Mouse (Mus musculus): ENCODE data around the gene Arhgap22. TPM values are rescaled to one million over a fixed set of nuclear protein-coding genes. Genes with fewer than 3 reads are reported as not detected.

The Arhgap22 gene
- total RNA-seq, 1 experiment = 5.7 TPM

DNA sequence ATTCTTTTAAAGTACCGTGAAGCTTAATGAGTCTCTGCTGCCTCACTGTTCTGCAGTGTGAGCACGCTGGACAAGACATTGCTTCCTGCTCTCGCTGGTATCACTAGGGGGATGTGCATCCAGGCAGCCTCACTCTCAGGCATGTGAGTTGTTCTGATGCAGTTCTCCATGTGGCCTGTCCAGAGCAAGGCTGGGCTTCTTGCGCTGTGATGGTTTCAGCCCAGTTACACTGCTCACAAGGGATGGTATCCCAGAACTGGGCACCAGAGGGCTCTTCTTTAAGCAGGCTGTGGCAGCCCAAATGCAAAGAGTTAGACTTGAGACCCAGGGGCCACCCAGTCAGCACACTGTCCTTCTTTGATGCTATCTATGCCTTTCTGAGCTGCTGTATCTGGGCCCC lies 101.9 kb downstream of the Arhgap22 start:
- in situ Hi-C loops (cut with MboI; ENCODE audit: low sequenced_read_pairs in 2 of 2, unreplicated experiment in 2 of 2) = no loop called here
- H3K27ac ChIP-seq (ENCODE audit: insufficient read depth, low read depth, low read length, poor library complexity, severe bottlenecking) = no peak overlapping the region
- H3K36me3 ChIP-seq (ENCODE audit: control insufficient read depth, insufficient read depth, low read length, poor library complexity, severe bottlenecking) = no peaks in the 10 kb centered on the region
- H3K9ac ChIP-seq (ENCODE audit: insufficient read depth, low read depth, low read length, poor library complexity, severe bottlenecking) = no peak overlapping the region
- peaks cover 0 to 3% of the 10 kb centered on the region in 2 experiments; a peak in 2 of 4 replicates for H3K4me1 ChIP-seq (ENCODE audit: control insufficient read depth in 2 of 2, insufficient read depth in 2 of 2, low read length in 2 of 2, poor library complexity in 1 of 2)
- TF ChIP-seq ZC3H11A (IDR thresholded peaks at IDR 0.05; ENCODE audit: borderline replicate concordance, low read depth, low read length) (no peak), CHD2 (IDR thresholded peaks at IDR 0.05; ENCODE audit: low read depth, low read length) (no peak), ZNF384 (IDR thresholded peaks at IDR 0.05; ENCODE audit: low read depth, low read length) (no peak), HCFC1 (IDR thresholded peaks at IDR 0.05; ENCODE audit: borderline replicate concordance, insufficient read depth, low read length) (no peak), MAFK (IDR thresholded peaks at IDR 0.05; ENCODE audit: insufficient read depth, low read depth, low read length) (no peak)
- no peak overlapping the region for H3K4me3 ChIP-seq (ENCODE audit: insufficient read depth in 1 of 2, low read depth in 1 of 2, low read length in 2 of 2, poor library complexity in 1 of 2, severe bottlenecking in 1 of 2)
- no peak for DNase-seq (ENCODE audit: low read depth, low spot score)
- no peaks in the 10 kb centered on the region for H3K9me3 ChIP-seq (ENCODE audit: control insufficient read depth, insufficient read depth, low read depth, low read length)

DNA sequence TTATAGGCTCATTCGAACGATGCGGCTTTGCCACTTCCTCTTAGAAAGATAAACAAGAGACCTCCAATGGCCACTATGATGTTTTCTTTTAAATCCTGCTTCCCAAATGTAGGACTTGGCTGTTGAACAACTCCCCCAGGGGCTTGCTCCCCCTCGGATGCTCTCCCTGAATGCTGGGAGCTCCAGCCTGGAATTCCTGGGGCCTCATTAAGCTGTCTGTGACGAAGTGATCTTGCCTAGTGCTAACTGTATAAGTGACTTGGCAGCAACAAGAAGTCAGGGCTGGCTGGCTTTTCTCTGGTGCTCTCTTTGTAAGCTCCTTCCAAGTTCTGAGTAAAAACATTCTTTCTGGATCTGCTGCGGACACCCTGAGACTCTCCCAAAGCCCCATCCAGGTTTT lies 104.1 kb downstream of the Arhgap22 start:
- no peak overlapping the region for H3K9ac ChIP-seq (ENCODE audit: insufficient read depth, low read depth, low read length, poor library complexity, severe bottlenecking)
- no peak overlapping the region for H3K4me3 ChIP-seq (ENCODE audit: insufficient read depth in 1 of 2, low read depth in 1 of 2, low read length in 2 of 2, poor library complexity in 1 of 2, severe bottlenecking in 1 of 2)
- H3K4me1 ChIP-seq (ENCODE audit: control insufficient read depth in 2 of 2, insufficient read depth in 2 of 2, low read length in 2 of 2, poor library complexity in 1 of 2) = peaks cover under 1 to 12% of the 10 kb centered on the region in 2 experiments
- in situ Hi-C loops (cut with MboI; ENCODE audit: low sequenced_read_pairs in 2 of 2, unreplicated experiment in 2 of 2) = no loop called here
- DNase-seq (ENCODE audit: low read depth, low spot score) = no peak
- no peaks in the 10 kb centered on the region for H3K9me3 ChIP-seq (ENCODE audit: control insufficient read depth, insufficient read depth, low read depth, low read length)
- no peaks in the 10 kb centered on the region for H3K36me3 ChIP-seq (ENCODE audit: control insufficient read depth, insufficient read depth, low read length, poor library complexity, severe bottlenecking)
- TF ChIP-seq MAFK (IDR thresholded peaks at IDR 0.05; ENCODE audit: insufficient read depth, low read depth, low read length) (no peak), ZC3H11A (IDR thresholded peaks at IDR 0.05; ENCODE audit: borderline replicate concordance, low read depth, low read length) (no peak), HCFC1 (IDR thresholded peaks at IDR 0.05; ENCODE audit: borderline replicate concordance, insufficient read depth, low read length) (no peak), CHD2 (IDR thresholded peaks at IDR 0.05; ENCODE audit: low read depth, low read length) (no peak), ZNF384 (IDR thresholded peaks at IDR 0.05; ENCODE audit: low read depth, low read length) (no peak)
- no peak overlapping the region for H3K27ac ChIP-seq (ENCODE audit: insufficient read depth, low read depth, low read length, poor library complexity, severe bottlenecking)

DNA sequence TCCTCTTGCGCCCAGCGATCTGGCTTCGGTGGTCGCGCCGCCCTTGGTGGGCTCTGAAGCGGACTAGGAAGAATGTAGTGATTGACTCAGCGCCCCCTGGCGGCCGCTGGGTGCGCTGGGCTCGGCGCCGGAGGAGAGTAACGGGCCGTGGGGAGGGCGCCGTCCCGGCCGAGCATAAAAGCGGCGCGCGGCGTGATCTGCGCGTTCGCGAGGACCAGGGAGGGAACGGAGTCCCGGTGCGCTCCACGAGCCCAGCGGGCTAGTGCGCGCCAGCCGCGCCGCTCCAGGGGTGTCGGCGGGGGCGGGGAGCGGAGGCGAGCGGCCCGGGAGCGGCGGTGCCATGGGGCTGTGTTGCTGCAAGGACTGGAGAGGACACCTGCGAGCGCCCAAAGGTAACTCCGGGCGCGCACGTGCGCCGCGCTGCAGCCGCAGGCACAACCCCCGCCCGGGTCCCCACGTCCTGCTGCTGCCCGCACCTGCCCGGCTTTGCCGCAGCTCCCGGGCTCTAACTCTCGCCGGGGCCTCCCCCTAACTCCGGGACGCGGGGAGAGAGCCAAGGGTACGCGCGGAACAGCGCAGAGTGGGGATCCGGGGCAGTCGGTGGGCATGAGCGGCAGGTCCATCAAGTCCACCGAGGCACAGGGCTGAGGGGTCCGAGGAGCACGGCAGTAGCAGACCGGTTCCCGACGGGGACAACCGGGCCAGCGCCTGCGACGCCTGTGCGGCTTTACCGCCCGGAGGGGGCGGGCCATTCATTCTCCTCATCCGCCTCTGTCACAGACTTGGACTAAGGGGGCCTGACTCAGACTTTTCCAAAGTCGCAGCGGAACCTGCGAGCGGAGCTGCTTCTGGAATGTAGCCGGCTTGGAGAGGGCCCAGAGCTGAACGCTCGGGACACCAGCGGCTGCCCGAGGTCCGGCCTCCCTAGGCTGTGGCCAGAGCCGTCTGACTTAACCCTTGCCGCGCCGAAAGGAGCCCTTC lies 106.0 kb downstream of the Arhgap22 start:
- H3K27ac ChIP-seq (ENCODE audit: insufficient read depth, low read depth, low read length, poor library complexity, severe bottlenecking) = no peak overlapping the region
- in situ Hi-C loops (cut with MboI; ENCODE audit: low sequenced_read_pairs in 2 of 2, unreplicated experiment in 2 of 2) = no loop called here
- peak overlapping the region; percentile 75 to 97 for H3K4me3 ChIP-seq (ENCODE audit: insufficient read depth in 1 of 2, low read depth in 1 of 2, low read length in 2 of 2, poor library complexity in 1 of 2, severe bottlenecking in 1 of 2)
- no peaks in the 10 kb centered on the region for H3K9me3 ChIP-seq (ENCODE audit: control insufficient read depth, insufficient read depth, low read depth, low read length)
- H3K4me1 ChIP-seq (ENCODE audit: control insufficient read depth in 2 of 2, insufficient read depth in 2 of 2, low read length in 2 of 2, poor library complexity in 1 of 2) = peaks cover 2 to 21% of the 10 kb centered on the region in 2 experiments
- peak; percentile 69 for DNase-seq (ENCODE audit: low read depth, low spot score)
- peak overlapping the region; percentile 69 for H3K9ac ChIP-seq (ENCODE audit: insufficient read depth, low read depth, low read length, poor library complexity, severe bottlenecking)
- TF ChIP-seq ZC3H11A (IDR thresholded peaks at IDR 0.05; ENCODE audit: borderline replicate concordance, low read depth, low read length) (no peak), HCFC1 (IDR thresholded peaks at IDR 0.05; ENCODE audit: borderline replicate concordance, insufficient read depth, low read length) (no peak), CHD2 (IDR thresholded peaks at IDR 0.05; ENCODE audit: low read depth, low read length) (no peak), MAFK (IDR thresholded peaks at IDR 0.05; ENCODE audit: insufficient read depth, low read depth, low read length) (no peak), ZNF384 (IDR thresholded peaks at IDR 0.05; ENCODE audit: low read depth, low read length) (no peak)
- no peaks in the 10 kb centered on the region for H3K36me3 ChIP-seq (ENCODE audit: control insufficient read depth, insufficient read depth, low read length, poor library complexity, severe bottlenecking)

DNA sequence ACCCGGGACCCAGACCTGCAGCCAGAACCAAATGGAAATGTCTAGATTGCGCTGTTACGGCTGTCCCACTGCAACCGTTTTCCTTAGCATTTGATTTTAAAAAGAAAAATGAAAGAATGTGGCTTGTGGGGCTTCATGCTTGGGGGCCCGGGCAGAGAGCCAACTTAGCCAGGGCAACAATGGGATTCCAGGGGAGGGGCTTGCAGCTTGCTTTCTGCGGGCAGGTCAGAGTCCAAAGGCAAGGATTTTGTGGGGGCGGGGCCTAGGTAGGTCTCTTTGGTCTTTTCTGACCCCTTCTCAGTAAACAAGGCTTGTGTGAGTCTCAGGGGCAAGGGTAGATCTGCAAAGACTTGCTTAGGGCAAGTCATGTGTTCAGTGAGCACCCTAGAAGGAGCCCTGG lies 107.0 kb downstream of the Arhgap22 start:
- Histone ChIP-seq H3K9ac (ENCODE audit: insufficient read depth, low read depth, low read length, poor library complexity, severe bottlenecking) (peak overlapping the region; percentile 69; the same call in 1 of the 2 replicates), H3K27ac (ENCODE audit: insufficient read depth, low read depth, low read length, poor library complexity, severe bottlenecking) (no peak overlapping the region), H3K4me3 (ENCODE audit: insufficient read depth in 1 of 2, low read depth in 1 of 2, low read length in 2 of 2, poor library complexity in 1 of 2, severe bottlenecking in 1 of 2) (peak overlapping the region; percentile 75 to 97), H3K36me3 (ENCODE audit: control insufficient read depth, insufficient read depth, low read length, poor library complexity, severe bottlenecking) (no peaks in the 10 kb centered on the region), H3K9me3 (ENCODE audit: control insufficient read depth, insufficient read depth, low read depth, low read length) (no peaks in the 10 kb centered on the region), H3K4me1 (ENCODE audit: control insufficient read depth in 2 of 2, insufficient read depth in 2 of 2, low read length in 2 of 2, poor library complexity in 1 of 2) (peaks cover 2 to 21% of the 10 kb centered on the region in 2 experiments)
- DNase-seq (ENCODE audit: low read depth, low spot score) = peak; percentile 41
- TF ChIP-seq ZC3H11A (IDR thresholded peaks at IDR 0.05; ENCODE audit: borderline replicate concordance, low read depth, low read length) = no peak
- no peak for TF ChIP-seq ZNF384 (IDR thresholded peaks at IDR 0.05; ENCODE audit: low read depth, low read length)
- no peak for TF ChIP-seq HCFC1 (IDR thresholded peaks at IDR 0.05; ENCODE audit: borderline replicate concordance, insufficient read depth, low read length)
- no peak for TF ChIP-seq CHD2 (IDR thresholded peaks at IDR 0.05; ENCODE audit: low read depth, low read length)
- TF ChIP-seq MAFK (IDR thresholded peaks at IDR 0.05; ENCODE audit: insufficient read depth, low read depth, low read length) = no peak
- in situ Hi-C loops (cut with MboI; ENCODE audit: low sequenced_read_pairs in 2 of 2, unreplicated experiment in 2 of 2) = no loop called here
